Mouse (Mus musculus) erythroblast, embryonic 14.5 days (primary cell): Measurements from ENCODE around the gene Plekha8.

ENCODE experiments used
- GATA1 ChIP-seq: IDR thresholded peaks from 2 replicates; pipeline ENCODE4 v1.6.1; 2012; ENCODE audit warnings: low read length, inconsistent platforms, mixed read lengths
- TAL1 ChIP-seq: IDR thresholded peaks from 3 replicates; pipeline ENCODE4 v1.6.1; 2012; ENCODE audit warnings: low read length, inconsistent platforms, mixed read lengths

DNA sequence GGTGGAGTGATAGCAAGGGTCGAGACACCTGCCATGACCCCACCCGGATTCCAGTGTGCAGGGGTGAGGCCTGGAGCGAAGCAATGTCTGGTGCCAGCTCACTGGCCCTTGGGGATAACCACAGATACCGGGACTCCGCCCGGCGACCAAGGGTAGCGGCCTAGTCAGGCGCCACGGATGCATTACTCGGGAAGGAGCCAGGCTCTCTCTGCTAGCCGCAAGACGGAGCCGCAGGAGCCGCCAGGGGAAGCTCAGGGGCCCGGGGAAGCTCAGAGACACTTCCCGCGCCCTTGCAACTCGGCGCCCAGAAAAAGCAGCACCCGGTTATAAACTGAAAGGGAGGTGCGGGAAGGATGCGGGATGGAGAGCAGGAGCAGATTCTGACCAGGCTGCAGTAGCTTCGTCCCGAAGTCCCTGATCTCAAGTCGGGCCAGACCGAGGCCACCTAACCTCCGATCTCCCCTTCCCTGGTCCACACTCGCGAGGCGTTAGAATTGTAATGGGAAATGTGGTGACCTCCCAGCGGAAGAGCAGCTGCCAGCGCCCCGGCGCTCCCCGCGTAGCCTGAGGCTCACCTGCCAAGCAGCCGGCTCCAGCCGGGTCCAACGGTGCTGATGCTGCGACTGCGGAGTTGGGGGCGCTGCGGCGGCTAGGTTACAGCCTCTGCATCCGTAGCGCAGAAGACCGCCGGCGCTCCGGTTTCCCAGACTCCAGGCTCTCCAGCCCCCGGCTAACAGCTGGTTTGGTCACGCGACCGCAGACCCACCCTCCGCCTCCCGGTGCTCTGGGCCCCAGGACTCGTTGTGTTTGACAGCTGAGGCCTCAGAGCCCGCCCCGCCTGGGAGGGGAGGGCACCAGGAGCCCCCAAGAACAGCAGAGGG lies 29.0 kb upstream of the Plekha8 start, which contains the start of gene Scrn1:
- no peak for TF ChIP-seq GATA1
- TF ChIP-seq TAL1 = no peak
